Mouse (Mus musculus): ENCODE measurements around the gene Spsb2. TPM values are rescaled to one million over a fixed set of nuclear protein-coding genes. Genes with fewer than 3 reads are reported as not detected.
A peak's percentile ranks its signal among the peaks of the same experiment; 100 is the strongest.
"Not testable (repeated sequence)": the region's sequence is repeated elsewhere in the genome, so short reads cannot be mapped to it uniquely, and the experiment has no call there.

The Spsb2 gene
- total RNA-seq, 2 experiments from 2014 or later, result 5.1 to 5.5 TPM

DNA sequence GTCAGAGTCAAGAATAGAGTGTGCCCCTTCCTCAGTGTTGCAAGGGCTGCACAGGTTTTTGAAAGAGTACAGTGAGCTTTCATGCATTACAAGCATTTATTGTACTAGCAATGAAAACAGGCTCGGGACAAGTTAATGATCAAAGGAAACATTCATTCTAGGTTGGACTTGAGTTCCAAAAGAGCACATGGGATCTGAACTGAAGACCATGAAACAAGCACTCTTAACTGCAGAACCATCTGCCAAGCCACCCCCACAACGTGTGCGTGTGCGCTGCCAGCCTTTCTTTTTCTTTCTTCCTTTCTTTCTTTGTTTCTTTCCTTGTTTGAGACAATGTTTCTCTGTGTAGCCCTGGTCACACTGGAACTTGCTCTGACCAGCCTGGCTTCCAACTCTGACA is 12.7 kb upstream of the Spsb2 start:
- ATAC-seq (replicated peaks; ENCODE audit: low FRiP score, low TSS enrichment, poor library complexity, severe bottlenecking), result peak; percentile 34; the same call in 1 of the 2 replicates

DNA sequence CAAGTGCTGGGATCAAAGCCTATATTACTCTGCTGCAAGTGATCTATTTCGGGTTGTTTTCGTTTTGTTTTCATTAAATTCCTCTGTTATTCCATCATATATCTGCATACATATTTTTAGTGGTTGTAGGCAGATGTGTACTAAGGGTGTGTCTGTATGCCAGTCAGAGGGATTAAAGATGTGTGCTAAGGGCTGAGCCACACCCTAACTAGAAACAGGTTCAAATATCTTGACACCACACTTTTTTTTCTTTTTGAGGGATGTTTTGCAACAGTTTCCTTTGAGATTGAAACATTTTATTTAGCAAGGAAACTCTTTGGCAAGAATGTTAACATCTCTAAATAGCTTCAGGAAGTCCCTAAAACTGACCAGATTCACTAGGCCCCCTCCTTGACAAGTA is 12.3 kb upstream of the Spsb2 start:
- ATAC-seq (replicated peaks; ENCODE audit: low FRiP score, low TSS enrichment, poor library complexity, severe bottlenecking), result no peak

DNA sequence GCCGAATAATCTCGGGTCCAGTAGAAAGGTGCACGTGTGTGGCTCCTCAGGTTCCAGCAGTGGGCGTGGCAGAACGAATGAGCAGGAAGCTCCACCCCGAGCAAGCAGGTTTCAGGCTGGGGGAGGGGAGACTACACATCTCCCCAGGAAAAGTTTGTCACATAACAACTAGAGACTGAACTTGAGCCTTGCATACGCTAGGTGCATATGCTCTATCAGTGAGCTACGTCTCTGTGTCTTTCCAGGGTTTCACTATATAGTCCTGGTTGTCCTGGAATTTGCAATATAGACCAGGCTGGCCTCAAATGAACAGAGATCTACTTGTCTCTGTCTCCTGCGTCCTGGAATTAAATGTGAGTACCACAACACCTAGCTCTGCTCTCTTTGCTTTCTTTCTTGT is 6.1 kb upstream of the Spsb2 start:
- peak; percentile 46 for ATAC-seq (replicated peaks; ENCODE audit: low FRiP score, low TSS enrichment, poor library complexity, severe bottlenecking)

DNA sequence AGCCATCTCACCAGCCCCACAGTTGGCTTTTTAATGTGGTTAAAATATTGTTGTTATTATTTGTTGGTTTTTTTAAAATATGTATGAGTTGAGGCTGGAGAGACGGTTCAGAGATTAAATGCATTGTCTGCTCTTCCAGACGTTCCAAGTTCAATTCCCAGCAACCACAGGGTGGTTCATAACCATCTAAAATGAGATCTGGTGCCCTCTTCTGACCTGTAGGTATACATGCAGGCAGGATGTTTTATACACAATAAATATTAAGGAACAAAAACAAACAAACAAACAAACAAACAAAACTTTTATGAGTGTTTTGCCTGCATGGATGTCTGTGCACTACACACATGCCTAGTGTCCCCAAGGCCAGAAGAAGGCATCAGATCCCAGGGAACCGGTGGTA is 5.4 kb upstream of the Spsb2 start:
- ATAC-seq (replicated peaks; ENCODE audit: low FRiP score, low TSS enrichment, poor library complexity, severe bottlenecking), result no peak

DNA sequence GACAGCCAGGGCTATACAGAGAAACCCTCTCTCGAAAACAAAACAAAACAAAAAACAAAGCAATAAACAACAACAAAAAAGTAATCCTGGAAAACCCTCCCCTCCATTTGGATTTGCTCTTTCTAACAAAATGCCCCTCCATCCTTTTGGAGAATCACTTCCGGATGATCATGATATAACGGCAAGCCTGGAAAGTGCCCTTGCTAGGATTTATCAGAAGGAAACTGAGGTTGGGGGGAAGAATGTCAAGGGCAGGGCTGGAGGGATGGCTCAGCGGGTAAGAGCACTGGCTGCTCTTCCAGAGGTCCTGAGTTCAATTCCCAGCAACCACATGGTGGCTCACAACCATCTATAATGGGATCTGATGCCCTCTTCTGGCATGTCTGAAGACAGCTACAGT is 4.8 kb upstream of the Spsb2 start:
- ATAC-seq (replicated peaks; ENCODE audit: low FRiP score, low TSS enrichment, poor library complexity, severe bottlenecking), result not testable (repeated sequence)

DNA sequence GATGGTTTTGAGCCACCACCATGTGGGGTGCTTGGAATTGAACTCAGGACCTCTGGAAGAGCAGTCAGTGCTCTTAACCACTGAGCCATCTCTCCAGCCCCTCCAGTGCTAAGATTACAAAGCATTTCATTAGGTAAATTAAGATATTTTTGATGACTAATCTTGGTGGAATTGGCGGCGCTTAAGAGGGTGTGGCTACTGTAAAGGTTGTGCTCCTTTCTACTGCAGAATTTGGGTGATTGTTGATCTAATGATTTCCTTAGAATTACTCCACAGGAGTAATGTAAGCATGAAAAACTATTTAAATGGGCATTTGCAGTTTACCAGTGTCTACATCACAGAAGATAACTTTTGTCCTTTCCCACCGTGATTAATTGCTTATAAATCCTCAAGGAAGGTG is 4.1 kb upstream of the Spsb2 start:
- ATAC-seq (replicated peaks; ENCODE audit: low FRiP score, low TSS enrichment, poor library complexity, severe bottlenecking), result no peak

DNA sequence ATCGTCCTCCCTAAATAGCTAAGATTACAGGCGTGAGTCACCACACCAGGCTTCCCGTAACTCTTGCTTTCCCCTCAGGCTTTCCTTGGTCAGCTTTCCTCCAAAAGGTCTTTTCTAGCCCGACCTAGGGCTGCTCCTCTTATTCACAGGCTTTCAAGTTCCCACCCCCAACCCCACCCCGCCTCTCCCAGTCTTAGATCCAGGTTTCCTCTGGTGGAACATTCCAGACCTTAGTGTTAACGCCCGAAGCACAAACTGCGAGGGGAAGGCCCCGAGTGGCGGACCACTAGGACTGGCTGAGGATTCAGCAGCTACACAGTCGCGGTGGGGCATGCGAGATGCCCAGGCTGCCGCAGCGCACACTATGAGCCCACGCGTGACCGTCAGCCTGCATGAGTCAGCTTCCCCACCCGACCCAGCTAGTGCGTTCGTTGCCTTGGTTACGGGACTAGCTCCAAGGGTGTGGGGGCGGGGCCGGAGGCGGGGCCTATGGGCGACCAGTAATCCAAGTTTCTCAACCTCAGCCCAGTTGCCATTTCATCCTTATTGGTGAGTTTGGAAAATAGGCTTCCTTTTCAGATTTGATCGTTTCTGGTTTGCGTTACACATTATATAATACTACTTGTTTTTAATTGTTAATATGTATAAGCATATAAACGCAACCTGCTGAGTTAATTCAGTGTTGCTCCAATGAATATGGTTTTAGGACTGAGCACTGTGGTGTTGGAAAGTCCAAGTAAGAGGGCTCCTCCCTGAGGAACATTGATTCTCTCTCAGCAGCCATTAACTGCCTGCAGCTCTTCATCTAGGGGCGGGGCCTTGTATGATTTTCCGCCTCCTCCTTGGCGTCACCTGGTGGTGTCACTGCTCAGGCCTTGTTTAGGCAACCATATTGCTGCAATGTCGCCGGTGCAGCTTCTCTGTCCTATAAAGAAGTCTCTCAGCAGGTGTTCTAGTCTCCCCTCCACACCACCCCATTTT is 2.8 kb upstream of the Spsb2 start:
- peak; percentile 68 for ATAC-seq (replicated peaks; ENCODE audit: low FRiP score, low TSS enrichment, poor library complexity, severe bottlenecking)

DNA sequence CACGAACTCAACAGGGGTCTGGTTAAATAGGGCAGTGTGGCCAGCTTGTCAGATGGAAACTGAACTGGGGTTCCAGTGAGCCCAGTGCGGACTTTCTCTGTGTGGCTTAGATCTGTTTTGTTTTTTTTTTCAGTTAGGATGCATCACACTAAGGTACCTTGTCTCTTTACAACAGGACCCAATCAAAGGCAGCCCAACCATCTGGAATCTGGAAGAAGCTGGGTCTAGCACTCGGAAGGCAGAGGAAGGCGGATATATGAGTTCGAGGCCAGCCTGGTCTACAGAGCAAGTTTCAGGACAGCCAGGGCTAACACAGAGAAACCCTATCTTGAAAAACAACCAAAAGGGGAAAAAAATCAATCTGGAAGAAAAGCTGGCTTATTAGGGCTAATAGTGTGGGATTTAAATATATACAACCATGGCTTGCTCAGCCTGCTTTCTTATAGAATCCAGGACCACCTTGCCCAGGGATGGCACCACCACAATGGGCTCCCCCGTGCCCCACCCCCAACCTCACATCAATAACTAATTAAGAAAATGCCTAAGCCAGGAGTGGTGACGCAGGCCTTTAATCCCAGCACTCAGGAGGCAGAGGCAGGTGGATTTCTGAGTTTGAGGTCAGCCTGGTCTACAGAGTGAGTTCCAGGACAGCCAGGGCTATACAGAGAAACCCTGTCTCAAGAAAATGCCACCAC is 1.9 kb upstream of the Spsb2 start:
- ATAC-seq (replicated peaks; ENCODE audit: low FRiP score, low TSS enrichment, poor library complexity, severe bottlenecking), result no peak

DNA sequence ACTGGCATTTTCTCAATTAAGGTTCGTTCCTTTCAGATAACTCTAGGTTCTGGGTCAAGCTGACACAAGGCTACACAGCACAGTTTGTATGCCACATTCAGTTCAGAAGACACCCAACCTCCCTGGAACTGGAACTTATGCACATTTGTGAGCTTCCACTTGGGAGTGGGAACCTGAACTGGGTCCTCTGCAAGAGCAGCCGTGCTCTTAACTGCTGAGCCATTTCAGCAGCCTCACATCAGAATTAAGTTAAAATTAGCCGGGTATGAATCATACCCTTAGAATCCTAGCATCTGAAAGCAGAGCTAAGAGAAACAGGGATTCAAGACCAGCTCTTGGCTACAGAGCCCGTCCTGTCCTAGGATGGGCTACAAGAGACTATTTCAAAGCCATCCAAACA is 1.1 kb upstream of the Spsb2 start:
- no peak for ATAC-seq (replicated peaks; ENCODE audit: low FRiP score, low TSS enrichment, poor library complexity, severe bottlenecking)

DNA sequence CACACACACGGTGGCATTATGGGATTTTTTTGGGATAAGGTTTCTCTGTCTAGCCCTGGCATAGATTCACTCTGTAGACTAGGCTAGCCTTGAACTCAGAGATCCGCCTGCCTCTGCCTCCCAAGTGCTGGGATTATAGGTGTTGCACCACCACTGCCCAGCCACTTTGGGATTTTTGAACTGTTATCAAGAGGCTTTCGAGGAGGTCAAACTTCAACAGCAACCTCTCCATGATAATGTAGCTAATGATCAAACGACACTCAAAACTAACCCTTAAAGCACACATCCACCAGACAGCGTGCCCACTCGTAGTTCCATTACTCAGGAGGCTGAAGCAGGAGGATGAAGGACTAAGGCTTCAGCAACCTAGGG is 489 bp upstream of the Spsb2 start:
- ATAC-seq (replicated peaks; ENCODE audit: low FRiP score, low TSS enrichment, poor library complexity, severe bottlenecking), result no peak

DNA sequence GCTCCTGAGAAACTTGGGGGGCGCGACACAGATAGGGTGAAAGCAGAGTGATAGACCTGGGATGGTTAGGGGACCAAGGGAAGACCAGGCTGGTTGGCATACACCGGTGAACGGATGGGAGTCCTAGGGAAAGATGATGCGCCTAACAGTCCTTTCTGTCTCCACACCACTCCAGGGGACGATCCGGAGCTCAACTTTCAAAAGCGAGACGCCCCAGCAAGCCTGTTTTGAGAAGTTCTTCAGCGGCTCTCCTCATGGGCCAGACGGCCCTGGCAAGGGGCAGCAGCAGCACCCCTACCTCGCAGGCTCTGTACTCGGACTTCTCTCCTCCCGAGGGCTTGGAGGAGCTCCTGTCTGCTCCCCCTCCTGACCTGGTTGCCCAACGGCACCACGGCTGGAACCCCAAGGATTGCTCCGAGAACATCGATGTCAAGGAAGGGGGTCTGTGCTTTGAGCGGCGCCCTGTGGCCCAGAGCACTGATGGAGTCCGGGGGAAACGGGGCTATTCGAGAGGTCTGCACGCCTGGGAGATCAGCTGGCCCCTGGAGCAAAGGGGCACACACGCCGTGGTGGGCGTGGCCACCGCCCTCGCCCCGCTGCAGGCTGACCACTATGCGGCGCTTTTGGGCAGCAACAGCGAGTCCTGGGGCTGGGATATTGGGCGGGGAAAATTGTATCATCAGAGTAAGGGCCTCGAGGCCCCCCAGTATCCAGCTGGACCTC is 752 bp downstream of the Spsb2 start:
- ATAC-seq (replicated peaks; ENCODE audit: low FRiP score, low TSS enrichment, poor library complexity, severe bottlenecking), result peak; percentile 14

DNA sequence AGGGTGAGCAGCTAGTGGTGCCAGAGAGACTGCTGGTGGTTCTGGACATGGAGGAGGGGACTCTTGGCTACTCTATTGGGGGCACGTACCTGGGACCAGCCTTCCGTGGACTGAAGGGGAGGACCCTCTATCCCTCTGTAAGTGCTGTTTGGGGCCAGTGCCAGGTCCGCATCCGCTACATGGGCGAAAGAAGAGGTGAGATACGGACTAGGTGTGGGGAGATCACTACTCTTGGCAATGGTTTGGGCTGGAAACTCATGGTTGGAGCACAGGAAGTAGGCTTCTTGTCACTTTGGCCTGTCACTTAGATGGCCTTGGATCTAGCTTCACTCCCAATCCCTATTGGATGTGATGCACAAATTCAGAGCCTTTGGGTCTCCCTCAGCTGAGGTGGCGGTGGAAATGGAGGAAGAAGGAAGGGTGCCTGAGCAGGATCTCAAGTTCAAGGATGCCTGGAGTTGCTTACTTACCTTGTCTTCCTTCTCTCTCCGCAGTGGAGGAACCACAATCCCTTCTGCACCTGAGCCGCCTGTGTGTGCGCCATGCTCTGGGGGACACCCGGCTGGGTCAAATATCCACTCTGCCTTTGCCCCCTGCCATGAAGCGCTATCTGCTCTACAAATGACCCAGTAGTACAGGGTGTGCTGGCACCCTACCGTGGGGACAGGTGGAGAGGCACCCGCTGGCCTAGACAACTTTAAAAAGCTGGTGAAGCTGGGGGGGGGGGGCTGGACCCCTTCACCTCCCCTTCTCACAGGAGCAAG is 1.5 kb downstream of the Spsb2 start:
- ATAC-seq (replicated peaks; ENCODE audit: low FRiP score, low TSS enrichment, poor library complexity, severe bottlenecking), result no peak

DNA sequence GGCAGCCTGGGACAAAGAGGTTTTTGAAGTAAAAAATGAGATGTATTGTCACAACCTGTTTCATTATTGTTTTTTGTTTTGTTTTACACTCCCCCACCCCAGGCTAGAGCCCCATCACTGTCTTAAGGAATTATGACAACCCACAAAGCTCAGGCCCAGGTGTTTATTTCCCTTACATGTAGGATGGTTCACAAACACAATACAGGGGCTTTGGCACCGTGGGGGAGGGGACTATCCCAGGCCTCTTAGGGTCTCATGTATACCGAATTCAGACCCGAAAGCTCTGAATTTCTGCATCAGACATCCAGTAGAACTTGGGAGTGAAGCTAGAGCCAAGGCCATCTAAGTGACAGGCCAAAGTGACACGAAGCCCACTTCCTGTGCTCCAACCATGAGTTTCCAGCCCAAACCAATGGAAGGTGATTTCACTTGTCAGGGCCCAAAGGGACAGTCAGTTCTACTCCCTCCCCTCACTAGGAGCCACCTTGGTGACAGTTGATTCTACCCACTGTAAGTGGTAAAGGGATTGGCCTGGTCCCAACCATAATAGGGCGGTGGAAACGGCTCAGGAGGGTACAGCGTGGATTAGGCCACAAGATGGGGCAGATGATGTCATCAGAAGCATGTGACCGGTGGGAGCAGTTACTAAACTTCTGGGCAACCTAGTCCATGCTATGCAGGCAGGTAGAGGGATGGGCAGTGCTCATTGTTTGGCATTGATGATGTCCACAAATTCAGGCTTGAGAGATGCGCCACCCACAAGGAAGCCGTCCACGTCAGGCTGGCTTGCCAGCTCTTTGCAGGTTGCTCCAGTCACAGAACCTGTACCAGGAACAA is 2.3 kb downstream of the Spsb2 start:
- ATAC-seq (replicated peaks; ENCODE audit: low FRiP score, low TSS enrichment, poor library complexity, severe bottlenecking), result not testable (repeated sequence)

DNA sequence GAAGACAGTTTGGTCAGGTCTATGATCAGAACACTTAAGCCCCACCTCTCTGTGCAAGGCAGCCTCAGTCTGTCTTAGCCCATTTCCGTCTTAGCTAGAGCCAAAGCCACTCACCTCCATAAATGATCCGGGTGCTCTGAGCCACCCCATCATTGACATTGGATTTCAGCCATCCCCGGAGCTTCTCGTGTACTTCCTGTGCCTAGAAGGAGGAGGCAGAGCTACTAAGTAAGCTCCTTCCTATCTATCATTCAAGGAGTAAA is 2.9 kb downstream of the Spsb2 start:
- ATAC-seq (replicated peaks; ENCODE audit: low FRiP score, low TSS enrichment, poor library complexity, severe bottlenecking), result no peak

DNA sequence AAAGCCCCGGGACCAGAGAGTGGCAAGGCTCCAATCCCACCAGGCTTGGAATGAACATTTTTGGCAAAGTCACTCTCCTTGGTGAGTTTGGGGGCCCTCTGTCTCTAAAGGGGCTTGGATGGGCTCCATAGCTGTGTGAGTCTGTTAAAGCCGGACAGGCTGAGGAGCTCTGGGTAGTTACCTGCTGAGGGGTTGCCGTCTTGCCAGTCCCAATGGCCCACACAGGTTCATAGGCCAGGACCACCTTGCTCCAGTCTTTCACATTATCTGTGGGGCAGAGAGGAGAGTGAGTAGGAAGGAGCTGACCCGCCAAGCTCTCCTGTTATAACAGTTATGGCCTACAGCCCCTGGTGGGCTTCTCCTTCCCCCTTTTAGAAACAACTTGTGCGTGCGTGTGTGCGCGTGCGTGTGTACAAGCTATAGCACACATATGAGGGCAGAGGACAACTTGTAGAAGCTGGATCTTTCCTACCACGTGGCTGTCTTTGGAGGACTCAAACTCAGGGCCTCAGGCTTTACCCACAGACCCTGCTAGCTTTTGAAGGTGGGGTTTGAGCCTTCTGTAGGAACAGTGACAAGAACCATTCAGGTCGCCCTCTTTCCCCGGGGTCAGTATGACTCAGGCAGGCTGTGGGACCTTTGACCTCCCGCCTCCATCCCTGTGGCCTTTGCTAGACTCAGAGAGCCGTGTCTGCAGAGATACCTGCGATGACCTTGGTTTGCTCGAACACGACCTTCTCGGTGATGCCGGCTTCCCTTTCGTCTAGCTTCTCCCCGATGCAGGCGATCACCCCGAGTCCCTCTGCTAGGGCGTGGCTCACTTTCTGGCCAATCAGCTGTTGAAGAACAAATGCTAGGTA is 3.5 kb downstream of the Spsb2 start:
- no peak for ATAC-seq (replicated peaks; ENCODE audit: low FRiP score, low TSS enrichment, poor library complexity, severe bottlenecking)

DNA sequence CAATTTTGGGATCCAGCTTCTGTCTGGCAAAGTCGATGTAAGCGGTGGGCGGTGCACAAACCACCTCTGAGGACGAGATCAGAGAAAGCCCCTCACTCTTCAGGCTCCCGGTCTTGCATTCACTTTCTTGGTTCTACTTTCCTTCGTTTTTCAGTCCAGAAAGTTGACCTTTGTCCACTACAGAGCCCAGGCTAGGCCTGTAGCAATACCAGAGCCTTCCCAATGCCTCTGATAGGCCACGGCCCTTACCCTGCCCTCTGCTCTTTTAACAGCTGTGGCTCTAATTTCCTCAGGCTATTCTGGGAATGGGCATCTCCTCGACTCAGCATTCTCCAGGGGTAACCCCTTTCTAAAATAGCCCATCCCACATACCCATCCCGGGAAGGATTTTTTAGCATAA is 4.4 kb downstream of the Spsb2 start:
- no peak for ATAC-seq (replicated peaks; ENCODE audit: low FRiP score, low TSS enrichment, poor library complexity, severe bottlenecking)

DNA sequence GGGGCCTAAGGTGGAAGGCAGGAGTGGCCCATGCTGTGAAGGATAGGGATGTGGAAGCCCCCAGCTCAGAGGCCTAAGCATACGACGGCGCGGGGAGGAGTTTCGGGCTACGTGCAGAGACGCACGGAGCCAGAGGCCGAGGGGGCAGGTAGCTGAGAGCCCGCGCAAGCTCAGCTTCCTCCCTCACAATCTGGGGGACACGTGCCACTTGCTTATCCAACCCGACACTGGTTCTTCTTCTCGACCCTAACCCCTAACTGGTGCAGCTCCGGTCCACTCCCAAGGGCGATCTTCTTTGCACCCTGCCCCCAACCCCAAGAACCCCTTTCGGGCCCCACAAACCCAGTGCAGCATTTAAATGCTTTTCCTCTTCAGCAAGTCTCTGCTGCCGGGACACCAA is 5.0 kb downstream of the Spsb2 start:
- ATAC-seq (replicated peaks; ENCODE audit: low FRiP score, low TSS enrichment, poor library complexity, severe bottlenecking), result peak; percentile 42

DNA sequence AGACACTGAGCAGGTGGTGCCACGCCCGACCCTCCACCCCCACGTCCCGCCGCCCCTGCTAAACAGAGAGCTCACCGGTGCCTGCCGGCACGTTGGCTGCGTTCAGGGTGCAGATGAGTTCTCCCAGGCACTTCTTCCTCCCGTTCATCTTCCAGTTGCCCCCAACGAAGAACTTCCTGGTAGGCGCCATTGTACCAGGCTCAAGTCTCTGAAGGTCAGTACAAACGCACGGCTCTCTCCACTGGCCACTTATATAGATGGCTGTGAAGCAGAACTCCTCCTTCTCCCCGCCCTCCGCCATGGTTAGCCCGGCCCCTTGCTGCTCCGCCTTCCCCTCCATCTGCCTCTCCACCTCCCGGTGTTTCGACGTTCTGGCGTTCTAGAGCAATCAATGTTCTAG is 5.5 kb downstream of the Spsb2 start, which contains the start of gene Tpi1:
Gene Tpi1 (minus strand): TSS at position 364 of the 400 bp plus-strand sequence.
- ATAC-seq (replicated peaks; ENCODE audit: low FRiP score, low TSS enrichment, poor library complexity, severe bottlenecking), result peak; percentile 85
